Mouse (Mus musculus) urinary bladder, postnatal 10 days (tissue): ENCODE data around the gene Vmn2r6.
"Not testable (repeated sequence)": the region's sequence is repeated elsewhere in the genome, so short reads cannot be mapped to it uniquely, and the experiment has no call there.

ENCODE experiments used
- DNase-seq: peaks from one replicate; pipeline ENCODE4 v3.0.0; 2022; ENCODE audit warnings: low spot score

The Vmn2r6 gene

DNA sequence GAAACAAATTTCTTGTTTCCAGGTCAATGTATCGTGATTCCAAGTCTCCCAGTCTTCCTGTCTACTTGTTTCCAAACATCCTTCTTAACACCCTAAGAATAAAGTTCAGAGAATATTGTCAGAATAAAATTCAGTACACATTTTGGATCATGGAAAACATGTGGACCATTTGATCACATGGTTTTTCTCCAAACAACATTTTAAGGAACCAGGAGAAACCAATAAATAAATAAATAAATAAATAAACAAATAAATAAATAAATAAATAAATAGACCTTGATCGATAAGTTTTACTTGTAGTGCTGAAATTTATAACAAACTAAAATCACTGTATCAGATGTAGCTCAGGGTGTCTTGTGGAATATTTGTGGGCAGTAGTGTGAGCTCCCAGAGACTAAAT is at the start of gene Vmn2r6:
Gene Vmn2r6 (minus strand): TSS at position 101 of the 400 bp plus-strand sequence.
- DNase-seq, result not testable (repeated sequence)

GRCm38 (mm10) chr3:64587618-64588017 is 22.0 kb upstream of the Vmn2r6 start:
- no peak for DNase-seq

GRCm38 (mm10) chr3:64568793-64569192 is 3.2 kb upstream of the Vmn2r6 start:
- DNase-seq, result not testable (repeated sequence)

DNA sequence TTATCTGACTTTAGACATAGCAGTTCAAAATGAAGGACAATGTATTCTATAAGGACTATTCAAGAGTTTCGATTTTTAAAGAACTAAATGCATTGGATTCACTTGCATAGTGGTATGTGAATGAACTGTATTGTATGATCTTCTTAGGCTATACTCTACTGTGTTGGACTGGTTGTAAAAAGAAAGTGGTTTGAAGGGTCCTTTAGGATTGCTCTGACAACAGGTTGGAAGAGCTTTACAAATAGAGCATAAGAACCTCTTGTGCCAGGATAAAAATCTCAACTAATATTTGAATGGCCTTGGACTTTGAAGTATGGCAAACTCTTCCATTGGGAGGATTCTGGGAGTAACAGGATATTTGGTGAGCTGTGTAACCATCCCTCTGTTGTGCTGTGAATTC is 42.0 kb downstream of the Vmn2r6 start:
- DNase-seq, result not testable (repeated sequence)

DNA sequence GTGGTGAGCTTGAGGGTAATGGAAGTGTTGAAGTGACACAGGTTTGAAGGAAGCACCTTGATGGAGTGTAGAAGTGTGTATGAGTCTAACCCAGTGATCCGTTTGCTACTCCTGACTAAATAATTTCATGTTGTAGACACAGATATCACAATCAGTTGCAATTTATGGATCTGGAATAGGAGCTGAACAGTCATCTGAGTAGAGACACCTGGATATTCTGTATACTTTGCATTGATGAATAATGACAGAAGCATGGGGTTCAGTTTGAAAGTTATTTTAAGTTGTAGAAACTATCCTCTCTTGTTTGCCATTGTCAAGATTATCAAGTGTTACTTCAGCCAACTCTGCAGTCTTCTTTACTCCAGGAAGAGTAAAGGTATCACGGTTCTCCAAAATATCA is 55.9 kb downstream of the Vmn2r6 start, which contains the start of gene Vmn2r5:
Gene Vmn2r5 (minus strand): TSS at position 101 of the 400 bp plus-strand sequence.
- DNase-seq, result not testable (repeated sequence)
